Mouse (Mus musculus) liver, postnatal 0 days (tissue): ENCODE data around the gene Vps52. TPM values are rescaled to one million over a fixed set of nuclear protein-coding genes. Genes with fewer than 3 reads are reported as not detected.

Experiments used
- ATAC-seq: fragments of 200-750 bp; cut with Nextera tagmentation; 2 replicates; pipeline ENCODE4 v1.8.0; 2017; ENCODE audit warnings: mild to moderate bottlenecking, moderate library complexity
- DNase-seq: peaks from one replicate; pipeline ENCODE4 v3.0.0-alpha.2; 2016
- H3K27ac ChIP-seq: fragments of 300-500 bp; sonication (generic); 2 replicates; pipeline ENCODE4 v1.5.1; 2014; ENCODE audit warnings: antibody characterized with exemption, moderate library complexity, mild to moderate bottlenecking, low read depth
- H3K27me3 ChIP-seq: fragments of 300-500 bp; sonication (generic); 2 replicates; pipeline ENCODE4 v1.6.1; 2014; ENCODE audit warnings: low read length, control low read depth, mixed read lengths; ENCODE audit not compliant: insufficient read depth
- H3K36me3 ChIP-seq: fragments of 300-500 bp; sonication (generic); replicated peaks from 2 replicates; pipeline ENCODE4 v1.6.1; 2014; ENCODE audit warnings: mild to moderate bottlenecking, control low read depth, low read length, moderate library complexity, mixed read lengths; ENCODE audit not compliant: insufficient read depth
- H3K4me1 ChIP-seq: fragments of 300-500 bp; sonication (generic); 2 replicates; pipeline ENCODE4 v1.6.1; 2014; ENCODE audit warnings: antibody characterized with exemption, mild to moderate bottlenecking, control low read depth; ENCODE audit not compliant: insufficient read depth
- H3K4me2 ChIP-seq: fragments of 300-500 bp; sonication (generic); 2 replicates; pipeline ENCODE4 v1.6.1; 2014; ENCODE audit warnings: low read depth, mild to moderate bottlenecking, low read length, moderate library complexity, mixed read lengths
- H3K4me3 ChIP-seq: fragments of 300-500 bp; sonication (generic); 2 replicates; pipeline ENCODE4 v1.5.1; 2014; ENCODE audit warnings: low read depth, low read length
- H3K9ac ChIP-seq: fragments of 300-500 bp; sonication (generic); replicated peaks from 2 replicates; pipeline ENCODE4 v1.6.1; 2014; ENCODE audit warnings: mild to moderate bottlenecking, moderate library complexity
- H3K9me3 ChIP-seq: fragments of 300-500 bp; sonication (generic); 2 replicates; pipeline ENCODE4 v1.6.1; 2016; ENCODE audit warnings: mild to moderate bottlenecking, control low read depth, low read length, mixed read lengths
- CTCF ChIP-seq: sonication (generic); IDR thresholded peaks from 2 replicates; pipeline ENCODE4 v1.5.1; 2016; ENCODE audit warnings: antibody characterized with exemption, low read depth
- EP300 ChIP-seq: IDR thresholded peaks from 2 replicates; pipeline ENCODE4 v1.6.1; 2016; ENCODE audit warnings: antibody characterized with exemption, low read depth, mild to moderate bottlenecking
- WGBS: fragments of 180-500 bp; shearing (Covaris S2); extraction: QIAGEN DNeasy Blood & Tissue Kit; methylation state at CpG from one replicate; pipeline ENCODE4 v1.1.7; 2014; ENCODE audit not compliant: insufficient replicate concordance; 5-methylcytosine and 5-hydroxymethylcytosine counted together
- polyA plus RNA-seq: library from polyadenylated mRNA; unstranded; fragments of >200 nt; fragmentation: Nextera tagmentation; extraction: Ambion mirVana; gene quantifications from 2 replicates; pipeline ENCODE4 v1.2.1, GENCODE M21; 2015

The Vps52 gene
- polyA plus RNA-seq: 12.5 and 13.4 TPM in 2 replicates

DNA sequence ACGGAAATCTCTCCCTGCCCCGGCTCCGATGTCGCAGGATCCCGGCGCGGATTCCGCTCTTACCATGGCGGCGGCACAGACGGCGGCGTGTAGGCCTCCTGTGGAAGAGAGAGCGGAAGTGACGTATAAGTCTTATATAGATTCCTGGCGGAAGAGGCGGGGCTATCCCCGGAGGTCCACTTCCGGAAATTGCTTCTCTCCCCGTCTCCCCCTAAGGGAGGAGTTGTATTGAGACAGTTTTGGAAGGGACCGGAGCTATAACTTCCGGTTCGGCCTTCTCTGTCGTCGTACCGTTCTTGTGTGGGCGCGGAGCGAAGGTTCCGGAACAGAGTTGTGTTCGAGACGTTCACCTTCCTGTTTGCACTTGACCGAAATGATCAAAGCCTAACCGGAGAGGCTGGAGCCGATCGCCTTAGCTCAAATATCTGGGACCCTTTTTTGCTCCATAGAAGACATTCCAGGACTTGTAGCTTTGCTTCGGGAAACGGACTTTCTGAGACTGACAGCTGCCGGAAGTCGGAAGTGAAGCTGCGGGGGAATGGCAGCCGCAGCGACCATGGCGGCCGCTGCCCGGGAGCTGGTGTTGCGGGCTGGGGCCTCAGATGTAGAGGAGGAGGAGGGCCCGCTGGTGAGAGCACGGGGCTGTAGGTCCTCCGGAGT lies at the start of gene Vps52, which contains the start of gene Rps18:
Gene Vps52, plus strand, starts transcription at position 258 of the 660 bp plus-strand sequence.
Gene Rps18, minus strand, starts transcription at position 447 of the 660 bp plus-strand sequence.
- 0% methylated on average over 50 of the region's 50 CpGs for WGBS
- H3K36me3 ChIP-seq: peaks cover 49% of the 10 kb centered on the region

GRCm38 (mm10) chr17:33908331-33909076 lies 47.1 kb upstream of the Vps52 start:
- Histone ChIP-seq H3K9ac (peak overlapping the region; percentile 63), H3K27ac (peak overlapping the region; percentile 100), H3K4me2 (peak overlapping the region; percentile 97), H3K9me3 (no peaks in the 10 kb centered on the region), H3K36me3 (peaks cover 23% of the 10 kb centered on the region), H3K4me1 (peaks cover 26% of the 10 kb centered on the region), H3K27me3 (no peaks in the 10 kb centered on the region), H3K4me3 (peak overlapping the region; percentile 88)
- WGBS: under 1% methylated on average over 42 of the region's 44 CpGs
- no peak for TF ChIP-seq EP300
- TF ChIP-seq CTCF: no peak
- peak; percentile 48 for ATAC-seq
- DNase-seq: peak; percentile 53

More for the DNA sequence above, at the start of gene Vps52, which contains the start of gene Rps18:
- Histone ChIP-seq H3K27ac (peak within 1 kb of the TSS; percentile 93), H3K4me3 (peak within 1 kb of the TSS; percentile 83), H3K27me3 (no peaks in the 10 kb centered on the region), H3K4me1 (peaks cover 36% of the 10 kb centered on the region), H3K4me2 (peak within 1 kb of the TSS; percentile 96), H3K9ac (peak within 1 kb of the TSS; percentile 92), H3K9me3 (no peaks in the 10 kb centered on the region)
- peak; percentile 74 for TF ChIP-seq EP300
- peak; percentile 40 for TF ChIP-seq CTCF
- peak; percentile 88 for ATAC-seq
- DNase-seq: peak; percentile 96

DNA sequence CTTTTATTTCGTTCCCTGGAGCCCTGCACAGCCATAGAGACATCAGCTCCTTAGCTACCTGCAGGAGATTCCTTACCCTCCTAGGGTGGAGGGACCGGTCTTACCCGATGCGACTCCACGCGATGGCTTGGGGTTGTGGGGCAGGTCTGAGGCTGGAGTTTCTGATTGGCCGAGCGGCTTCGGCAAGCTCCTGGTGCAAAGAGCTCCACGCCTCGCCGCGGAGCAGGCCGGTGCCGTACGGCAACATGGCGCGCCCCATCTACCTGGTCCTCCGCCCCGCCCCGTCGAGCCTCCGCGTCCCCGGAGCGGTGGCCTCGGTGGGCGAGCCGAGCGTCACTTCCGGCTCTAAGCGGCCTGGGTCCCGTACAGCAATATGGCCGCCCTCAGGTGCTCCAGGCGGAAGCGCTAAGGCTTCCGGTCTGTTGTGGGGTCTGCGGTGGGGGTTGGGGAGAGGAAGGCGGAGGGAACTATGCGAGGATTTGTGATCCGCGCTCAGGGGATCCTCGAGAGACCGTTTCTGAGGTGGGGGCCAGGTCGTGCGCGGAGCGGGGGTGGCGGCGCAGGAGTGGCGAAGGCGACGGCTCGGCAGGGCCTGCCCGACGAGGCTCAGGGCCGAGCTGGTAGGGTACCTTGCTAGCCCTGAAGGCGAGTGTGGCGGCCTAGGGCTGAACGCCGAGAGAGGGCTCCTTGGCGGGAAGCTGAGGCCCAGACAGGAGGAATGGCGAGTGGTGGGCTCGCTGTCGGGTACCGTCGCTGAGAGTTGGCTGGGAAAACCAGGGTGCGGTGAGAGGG lies 46.3 kb upstream of the Vps52 start, which contains the start of gene Daxx:
Gene Daxx, plus strand, starts transcription at position 338 of the 792 bp plus-strand sequence.
- no peaks in the 10 kb centered on the region for H3K9me3 ChIP-seq
- under 1% methylated on average over 68 of the region's 68 CpGs for WGBS
- DNase-seq (peak; percentile 99), ATAC-seq (peak; percentile 95)
- TF ChIP-seq EP300 (peak; percentile 21; the same call in 1 of the 2 replicates), CTCF (peak; percentile 2; the same call in 1 of the 2 replicates)
- H3K4me1 ChIP-seq: peaks cover 24% of the 10 kb centered on the region
- peak within 1 kb of the TSS; percentile 97 for H3K4me2 ChIP-seq
- H3K9ac ChIP-seq: peak within 1 kb of the TSS; percentile 95
- H3K27me3 ChIP-seq: no peaks in the 10 kb centered on the region
- peak within 1 kb of the TSS; percentile 100 for H3K27ac ChIP-seq
- peaks cover 30% of the 10 kb centered on the region for H3K36me3 ChIP-seq
- H3K4me3 ChIP-seq: peak within 1 kb of the TSS; percentile 88

- ATAC-seq (peak; percentile 13), DNase-seq (peak; percentile 70)
- Histone ChIP-seq H3K36me3 (peaks cover 34% of the 10 kb centered on the region), H3K4me1 (peaks cover 25% of the 10 kb centered on the region), H3K27ac (peak overlapping the region; percentile 100), H3K9me3 (no peaks in the 10 kb centered on the region), H3K4me2 (peak overlapping the region; percentile 97), H3K4me3 (peak overlapping the region; percentile 88), H3K27me3 (no peaks in the 10 kb centered on the region), H3K9ac (peak overlapping the region; percentile 95)
- 2% methylated on average over 14 of the region's 14 CpGs for WGBS
- TF ChIP-seq EP300 (no peak), CTCF (no peak)
These were observed 45.8 kb upstream of the Vps52 start for GRCm38 (mm10) chr17:33909869-33910250.

- Histone ChIP-seq H3K9ac (peak overlapping the region; percentile 95), H3K4me3 (peak overlapping the region; percentile 88), H3K9me3 (no peaks in the 10 kb centered on the region), H3K27me3 (no peaks in the 10 kb centered on the region), H3K4me1 (peaks cover 29% of the 10 kb centered on the region), H3K36me3 (peaks cover 38% of the 10 kb centered on the region), H3K4me2 (peak overlapping the region; percentile 97), H3K27ac (peak overlapping the region; percentile 100)
- TF ChIP-seq EP300: no peak
- peak; percentile 55 for TF ChIP-seq CTCF
- ATAC-seq (no peak), DNase-seq (no peak)
- 47% methylated on average over 11 of the region's 11 CpGs for WGBS
These were observed 45.1 kb upstream of the Vps52 start for GRCm38 (mm10) chr17:33910346-33911051.
